Mouse (Mus musculus): ENCODE results near the gene Bri3.

Gene Bri3

GRCm38 (mm10) chr5:144234714-144235113, 9.5 kb upstream of the Bri3 start:
- no peak for DNase-seq (ENCODE audit: low read depth, low spot score)

GRCm38 (mm10) chr5:144238969-144239368, 5.3 kb upstream of the Bri3 start:
- DNase-seq (ENCODE audit: low read depth, low spot score), result no peak

GRCm38 (mm10) chr5:144245592-144245991, 1.4 kb downstream of the Bri3 start:
- DNase-seq (ENCODE audit: low read depth, low spot score), result no peak

GRCm38 (mm10) chr5:144246669-144247068, 2.4 kb downstream of the Bri3 start:
- no peak for DNase-seq (ENCODE audit: low read depth, low spot score)

- DNase-seq (ENCODE audit: low read depth, low spot score), result no peak
These were observed 3.1 kb downstream of the Bri3 start for GRCm38 (mm10) chr5:144247307-144247706.

- DNase-seq (ENCODE audit: low read depth, low spot score), result no peak
These were observed 3.8 kb downstream of the Bri3 start for GRCm38 (mm10) chr5:144247906-144248585.

- no peak for DNase-seq (ENCODE audit: low read depth, low spot score)
These were observed 5.6 kb downstream of the Bri3 start for GRCm38 (mm10) chr5:144249871-144250270.

- no peak for DNase-seq (ENCODE audit: low read depth, low spot score)
These were observed 7.8 kb downstream of the Bri3 start for GRCm38 (mm10) chr5:144251876-144252577.

GRCm38 (mm10) chr5:144253212-144253611, 9.0 kb downstream of the Bri3 start:
- DNase-seq (ENCODE audit: low read depth, low spot score), result no peak

- no peak for DNase-seq (ENCODE audit: low read depth, low spot score)
These were observed 10.0 kb downstream of the Bri3 start for GRCm38 (mm10) chr5:144254122-144254810.

- peak; percentile 83 for DNase-seq (ENCODE audit: low read depth, low spot score)
These were observed 10.8 kb downstream of the Bri3 start for GRCm38 (mm10) chr5:144254811-144255631.

GRCm38 (mm10) chr5:144255632-144256540, 11.6 kb downstream of the Bri3 start:
- peak; percentile 74 for DNase-seq (ENCODE audit: low read depth, low spot score)

- no peak for DNase-seq (ENCODE audit: low read depth, low spot score)
These were observed 12.3 kb downstream of the Bri3 start for GRCm38 (mm10) chr5:144256541-144256870.

- no peak for DNase-seq (ENCODE audit: low read depth, low spot score)
These were observed 12.7 kb downstream of the Bri3 start for GRCm38 (mm10) chr5:144256888-144257287.

GRCm38 (mm10) chr5:144257451-144258110, 13.3 kb downstream of the Bri3 start:
- no peak for DNase-seq (ENCODE audit: low read depth, low spot score)

- no peak for DNase-seq (ENCODE audit: low read depth, low spot score)
These were observed 13.9 kb downstream of the Bri3 start for GRCm38 (mm10) chr5:144258131-144258611.

- DNase-seq (ENCODE audit: low read depth, low spot score), result no peak
These were observed 14.4 kb downstream of the Bri3 start for GRCm38 (mm10) chr5:144258687-144259086.

- no peak for DNase-seq (ENCODE audit: low read depth, low spot score)
These were observed 15.0 kb downstream of the Bri3 start for GRCm38 (mm10) chr5:144259228-144259627.

- DNase-seq (ENCODE audit: low read depth, low spot score), result no peak
These were observed 16.2 kb downstream of the Bri3 start for GRCm38 (mm10) chr5:144260464-144260863.

- DNase-seq (ENCODE audit: low read depth, low spot score), result no peak
These were observed 17.1 kb downstream of the Bri3 start for GRCm38 (mm10) chr5:144261309-144261708.
